Mouse (Mus musculus): ENCODE measurements around the gene Gm45015. TPM values are rescaled to one million over a fixed set of nuclear protein-coding genes. Genes with fewer than 3 reads are reported as not detected.

Gene Gm45015
- polyA plus RNA-seq, 1 experiment: not detected

Other genes starting within 250 kb of the Gm45015 start
- gene Xlr3a, start 239.7 kb downstream of the Gm45015 start, polyA plus RNA-seq (2012; rRNA removed): 2.3 and 3.3 TPM in 2 replicates
- 0.16 TPM in 1 of 2 replicates, not detected in the other for gene Gm14685, start 219.8 kb downstream of the Gm45015 start, polyA plus RNA-seq (2012; rRNA removed)
- gene Xlr5b, start 188.0 kb downstream of the Gm45015 start, polyA plus RNA-seq (2012; rRNA removed): 0.07 TPM in 1 of 2 replicates, not detected in the other
- gene DXBay18, start 187.4 kb downstream of the Gm45015 start, polyA plus RNA-seq (2012; rRNA removed): 0.13 and 0.32 TPM in 2 replicates
- gene Spin2d, start 159.9 kb downstream of the Gm45015 start, polyA plus RNA-seq (2012; rRNA removed): not detected in 2 replicates
- gene Xlr3b, start 144.6 kb downstream of the Gm45015 start, polyA plus RNA-seq (2012; rRNA removed): 9.1 and 13.1 TPM in 2 replicates
- 0.29 and 0.54 TPM in 2 replicates for gene Xlr4b, start 122.5 kb downstream of the Gm45015 start, polyA plus RNA-seq (2012; rRNA removed)
- gene F8a, start 108.5 kb downstream of the Gm45015 start, polyA plus RNA-seq (2012; rRNA removed): 17.1 and 17.6 TPM in 2 replicates
- not detected in 2 replicates for gene Xlr4c, start 93.7 kb downstream of the Gm45015 start, polyA plus RNA-seq (2012; rRNA removed)
- 0.08 and 0.15 TPM in 2 replicates for gene Xlr3c, start 71.5 kb downstream of the Gm45015 start, polyA plus RNA-seq (2012; rRNA removed)
- not detected in 2 replicates for gene Xlr5a, start 43.9 kb downstream of the Gm45015 start, polyA plus RNA-seq (2012; rRNA removed)
- gene Xlr5c, start 43.9 kb downstream of the Gm45015 start, polyA plus RNA-seq (2012; rRNA removed): not detected in 2 replicates
- gene Zfp275, start 5.8 kb upstream of the Gm45015 start, polyA plus RNA-seq (2012; rRNA removed): 20.1 and 20.6 TPM in 2 replicates
- gene Gm18336, start 61.9 kb upstream of the Gm45015 start, polyA plus RNA-seq (2012; rRNA removed): 0.40 and 0.41 TPM in 2 replicates
- 0.55 and 0.61 TPM in 2 replicates for gene Zfp92, start 74.3 kb upstream of the Gm45015 start, polyA plus RNA-seq (2012; rRNA removed)
- 0.14 TPM in 1 of 2 replicates, not detected in the other for gene Trex2, start 98.5 kb upstream of the Gm45015 start, polyA plus RNA-seq (2012; rRNA removed)
- 18.6 and 18.7 TPM in 2 replicates for gene Haus7, start 122.2 kb upstream of the Gm45015 start, polyA plus RNA-seq (2012; rRNA removed)
- 14.2 and 17.2 TPM in 2 replicates for gene Bgn, start 146.8 kb upstream of the Gm45015 start, polyA plus RNA-seq (2012; rRNA removed)
- 113 and 144 TPM in 2 replicates for gene Atp2b3, start 166.2 kb upstream of the Gm45015 start, polyA plus RNA-seq (2012; rRNA removed)